Mouse (Mus musculus): ENCODE measurements at regions not wholly inside any gene's neighbourhood (a gene's known extent, or its start where the extent isn't known, plus 50 kb on each side); places are given as distances from the start of the nearest gene placed in this dataset.

DNA sequence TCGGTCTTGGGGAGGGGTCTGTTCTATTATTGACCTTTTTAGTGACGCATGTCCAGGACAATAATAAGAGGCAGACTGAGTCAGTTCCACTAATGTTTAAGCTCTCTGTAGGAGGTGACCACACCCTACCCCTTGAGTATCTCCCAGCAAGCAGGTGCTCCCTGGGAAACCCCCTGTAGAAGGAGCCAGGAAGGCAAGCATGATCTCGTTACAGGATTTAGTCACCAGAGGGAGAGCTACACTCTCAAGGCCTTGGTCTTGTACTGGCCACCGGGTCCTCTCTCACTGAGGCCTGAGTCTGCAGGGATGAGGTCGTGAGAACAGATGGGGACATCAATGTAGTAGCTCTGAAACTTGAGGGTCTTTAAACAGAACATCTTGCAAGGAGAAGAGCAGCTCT, 55.3 kb upstream of the Ccnd2 start:
- H3K4me3 ChIP-seq (ENCODE audit: low read depth, low read length), result no peak overlapping the region
- no peaks in the 10 kb centered on the region for H3K9me3 ChIP-seq (replicated peaks; ENCODE audit: control insufficient read depth, insufficient read depth, low read length, poor library complexity, severe bottlenecking)
- TF ChIP-seq CTCF (IDR thresholded peaks at IDR 0.05; ENCODE audit: low read depth, low read length), result no peak
- no peak for TF ChIP-seq EP300 (IDR thresholded peaks at IDR 0.05; ENCODE audit: insufficient read depth, low read depth, low read length)
- TF ChIP-seq POLR2A (IDR thresholded peaks at IDR 0.05; ENCODE audit: insufficient read depth, low read length), result no peak
- no peaks in the 10 kb centered on the region for H3K27me3 ChIP-seq (ENCODE audit: control insufficient read depth, insufficient read depth, low read length, poor library complexity, severe bottlenecking)
- no peak overlapping the region for H3K27ac ChIP-seq (ENCODE audit: insufficient read depth, low read length)
- no peak overlapping the region for H3K9ac ChIP-seq (ENCODE audit: low read depth, poor library complexity, severe bottlenecking)
- H3K36me3 ChIP-seq (ENCODE audit: control insufficient read depth, insufficient read depth, low read length, poor library complexity, severe bottlenecking), result no peaks in the 10 kb centered on the region
- H3K4me1 ChIP-seq (ENCODE audit: control insufficient read depth, insufficient read depth, low read length), result no peaks in the 10 kb centered on the region

DNA sequence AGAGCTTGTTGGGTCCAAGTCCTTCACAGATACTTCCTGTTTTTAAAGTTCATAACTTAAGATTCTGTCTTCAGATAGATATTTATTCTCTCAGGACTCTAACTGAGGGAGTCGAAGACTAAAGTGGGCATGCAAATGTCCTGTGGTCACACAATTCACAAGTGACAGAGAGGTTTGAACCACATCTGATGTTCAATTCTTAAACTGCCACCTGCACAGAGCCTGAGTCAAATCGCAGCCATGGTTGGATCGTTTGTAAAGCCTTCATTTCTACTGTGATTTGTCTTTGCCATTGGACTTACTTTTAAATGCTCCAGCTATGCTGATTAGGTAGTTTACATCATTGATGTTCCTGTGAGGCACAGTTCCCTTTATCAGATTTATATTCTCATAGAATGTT, 61.4 kb upstream of the Ccnd2 start:
- no peaks in the 10 kb centered on the region for H3K36me3 ChIP-seq (ENCODE audit: control insufficient read depth, insufficient read depth, low read length, poor library complexity, severe bottlenecking)
- H3K9ac ChIP-seq (ENCODE audit: low read depth, poor library complexity, severe bottlenecking), result no peak overlapping the region
- no peak overlapping the region for H3K27ac ChIP-seq (ENCODE audit: insufficient read depth, low read length)
- no peak for TF ChIP-seq POLR2A (IDR thresholded peaks at IDR 0.05; ENCODE audit: insufficient read depth, low read length)
- no peak for TF ChIP-seq EP300 (IDR thresholded peaks at IDR 0.05; ENCODE audit: insufficient read depth, low read depth, low read length)
- no peak for TF ChIP-seq CTCF (IDR thresholded peaks at IDR 0.05; ENCODE audit: low read depth, low read length)
- H3K27me3 ChIP-seq (ENCODE audit: control insufficient read depth, insufficient read depth, low read length, poor library complexity, severe bottlenecking), result no peaks in the 10 kb centered on the region
- H3K9me3 ChIP-seq (replicated peaks; ENCODE audit: control insufficient read depth, insufficient read depth, low read length, poor library complexity, severe bottlenecking), result no peaks in the 10 kb centered on the region; the same call in 1 of the 2 replicates
- H3K4me3 ChIP-seq (ENCODE audit: low read depth, low read length), result no peak overlapping the region
- no peaks in the 10 kb centered on the region for H3K4me1 ChIP-seq (ENCODE audit: control insufficient read depth, insufficient read depth, low read length)

GRCm38 (mm10) chr6:127215915-127216314, 63.9 kb upstream of the Ccnd2 start:
- Histone ChIP-seq H3K36me3 (ENCODE audit: control insufficient read depth, insufficient read depth, low read length, poor library complexity, severe bottlenecking) (no peaks in the 10 kb centered on the region), H3K4me1 (ENCODE audit: control insufficient read depth, insufficient read depth, low read length) (no peaks in the 10 kb centered on the region), H3K9ac (ENCODE audit: low read depth, poor library complexity, severe bottlenecking) (no peak overlapping the region), H3K27me3 (ENCODE audit: control insufficient read depth, insufficient read depth, low read length, poor library complexity, severe bottlenecking) (no peaks in the 10 kb centered on the region), H3K9me3 (replicated peaks; ENCODE audit: control insufficient read depth, insufficient read depth, low read length, poor library complexity, severe bottlenecking) (no peaks in the 10 kb centered on the region; the same call in 1 of the 2 replicates), H3K4me3 (ENCODE audit: low read depth, low read length) (no peak overlapping the region), H3K27ac (ENCODE audit: insufficient read depth, low read length) (no peak overlapping the region)
- TF ChIP-seq CTCF (IDR thresholded peaks at IDR 0.05; ENCODE audit: low read depth, low read length) (no peak), EP300 (IDR thresholded peaks at IDR 0.05; ENCODE audit: insufficient read depth, low read depth, low read length) (no peak), POLR2A (IDR thresholded peaks at IDR 0.05; ENCODE audit: insufficient read depth, low read length) (no peak)

- H3K27ac ChIP-seq (ENCODE audit: insufficient read depth, low read length), result no peak overlapping the region
- H3K4me1 ChIP-seq (ENCODE audit: control insufficient read depth, insufficient read depth, low read length), result no peaks in the 10 kb centered on the region
- H3K27me3 ChIP-seq (ENCODE audit: control insufficient read depth, insufficient read depth, low read length, poor library complexity, severe bottlenecking), result no peaks in the 10 kb centered on the region
- TF ChIP-seq POLR2A (IDR thresholded peaks at IDR 0.05; ENCODE audit: insufficient read depth, low read length) (no peak), CTCF (IDR thresholded peaks at IDR 0.05; ENCODE audit: low read depth, low read length) (no peak), EP300 (IDR thresholded peaks at IDR 0.05; ENCODE audit: insufficient read depth, low read depth, low read length) (no peak)
- no peaks in the 10 kb centered on the region; the same call in 1 of the 2 replicates for H3K9me3 ChIP-seq (replicated peaks; ENCODE audit: control insufficient read depth, insufficient read depth, low read length, poor library complexity, severe bottlenecking)
- H3K9ac ChIP-seq (ENCODE audit: low read depth, poor library complexity, severe bottlenecking), result no peak overlapping the region
- no peak overlapping the region for H3K4me3 ChIP-seq (ENCODE audit: low read depth, low read length)
- no peaks in the 10 kb centered on the region for H3K36me3 ChIP-seq (ENCODE audit: control insufficient read depth, insufficient read depth, low read length, poor library complexity, severe bottlenecking)
Measured at GRCm38 (mm10) chr6:127218634-127219445, 66.8 kb upstream of the Ccnd2 start.

- no peak overlapping the region for H3K9ac ChIP-seq (ENCODE audit: low read depth, poor library complexity, severe bottlenecking)
- no peak overlapping the region for H3K4me3 ChIP-seq (ENCODE audit: low read depth, low read length)
- no peak for TF ChIP-seq CTCF (IDR thresholded peaks at IDR 0.05; ENCODE audit: low read depth, low read length)
- no peak for TF ChIP-seq EP300 (IDR thresholded peaks at IDR 0.05; ENCODE audit: insufficient read depth, low read depth, low read length)
- TF ChIP-seq POLR2A (IDR thresholded peaks at IDR 0.05; ENCODE audit: insufficient read depth, low read length), result no peak
- H3K36me3 ChIP-seq (ENCODE audit: control insufficient read depth, insufficient read depth, low read length, poor library complexity, severe bottlenecking), result no peaks in the 10 kb centered on the region
- H3K27me3 ChIP-seq (ENCODE audit: control insufficient read depth, insufficient read depth, low read length, poor library complexity, severe bottlenecking), result no peaks in the 10 kb centered on the region
- no peaks in the 10 kb centered on the region; the same call in 1 of the 2 replicates for H3K9me3 ChIP-seq (replicated peaks; ENCODE audit: control insufficient read depth, insufficient read depth, low read length, poor library complexity, severe bottlenecking)
- no peak overlapping the region for H3K27ac ChIP-seq (ENCODE audit: insufficient read depth, low read length)
- no peaks in the 10 kb centered on the region for H3K4me1 ChIP-seq (ENCODE audit: control insufficient read depth, insufficient read depth, low read length)
Measured at GRCm38 (mm10) chr6:127219446-127219802, 67.4 kb upstream of the Ccnd2 start.

DNA sequence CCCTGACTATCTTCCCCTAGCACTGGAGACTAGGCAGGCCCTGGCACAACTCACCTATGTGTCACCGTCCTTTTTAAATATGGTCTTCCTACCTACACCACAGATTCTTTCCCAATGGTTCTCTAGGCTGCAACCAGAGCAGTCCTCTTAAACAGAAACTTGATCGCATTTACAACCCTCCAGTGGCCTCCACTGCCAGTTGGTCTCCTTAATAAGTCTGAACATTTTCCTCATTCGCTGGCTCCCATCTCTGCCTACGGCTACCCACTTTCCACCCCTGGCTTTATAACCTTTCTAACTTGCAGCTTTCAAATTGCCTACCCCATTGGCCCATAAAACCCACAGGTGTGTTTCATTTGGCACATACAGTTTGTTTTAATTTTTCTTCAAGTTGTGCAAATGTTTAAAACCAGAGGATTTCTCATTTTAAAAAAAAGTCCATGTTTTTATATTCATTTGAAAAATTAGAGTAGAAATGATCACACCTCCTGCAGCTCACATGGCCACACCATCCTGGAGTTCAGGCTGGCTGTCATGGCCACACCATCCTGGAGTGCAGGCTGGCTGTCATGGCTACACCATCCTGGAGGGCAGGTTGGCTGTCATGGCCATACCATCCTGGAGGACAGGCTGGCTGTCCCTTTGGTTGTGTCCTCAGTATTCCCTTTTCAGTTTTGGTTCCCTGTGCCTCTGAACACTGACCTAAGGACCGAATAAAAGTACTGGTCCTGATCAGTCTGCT, 74.4 kb upstream of the Ccnd2 start:
- TF ChIP-seq CTCF (IDR thresholded peaks at IDR 0.05; ENCODE audit: low read depth, low read length) (no peak), POLR2A (IDR thresholded peaks at IDR 0.05; ENCODE audit: insufficient read depth, low read length) (no peak), EP300 (IDR thresholded peaks at IDR 0.05; ENCODE audit: insufficient read depth, low read depth, low read length) (no peak)
- H3K36me3 ChIP-seq (ENCODE audit: control insufficient read depth, insufficient read depth, low read length, poor library complexity, severe bottlenecking), result no peaks in the 10 kb centered on the region
- no peaks in the 10 kb centered on the region for H3K9me3 ChIP-seq (replicated peaks; ENCODE audit: control insufficient read depth, insufficient read depth, low read length, poor library complexity, severe bottlenecking)
- no peak overlapping the region for H3K9ac ChIP-seq (ENCODE audit: low read depth, poor library complexity, severe bottlenecking)
- no peaks in the 10 kb centered on the region for H3K4me1 ChIP-seq (ENCODE audit: control insufficient read depth, insufficient read depth, low read length)
- no peak overlapping the region for H3K4me3 ChIP-seq (ENCODE audit: low read depth, low read length)
- H3K27me3 ChIP-seq (ENCODE audit: control insufficient read depth, insufficient read depth, low read length, poor library complexity, severe bottlenecking), result no peaks in the 10 kb centered on the region
- no peak overlapping the region for H3K27ac ChIP-seq (ENCODE audit: insufficient read depth, low read length)
